Mouse (Mus musculus) MEL (cell line): Measurements from ENCODE around the gene Gstm2. TPM values are rescaled to one million over a fixed set of nuclear protein-coding genes. Genes with fewer than 3 reads are reported as not detected.
"Not testable (repeated sequence)": the region's sequence is repeated elsewhere in the genome, so short reads cannot be mapped to it uniquely, and the experiment has no call there.

ENCODE experiments used
- DNase-seq: peaks from one replicate; pipeline ENCODE4 v3.0.0; 2011; ENCODE audit warnings: low read depth, low spot score
- H3K27ac ChIP-seq: 2 replicates; pipeline ENCODE4 v1.5.1; 2012; ENCODE audit warnings: low read depth, mild to moderate bottlenecking, control low read depth, low read length, moderate library complexity; ENCODE audit not compliant: control insufficient read depth
- H3K27me3 ChIP-seq, 2 experiments: fragments of 150-350 bp in 1 of 2; sonication (generic) in 1 of 2; 2 replicates each; pipeline ENCODE4 v1.6.1; 2012; ENCODE audit warnings: low read length in 2 of 2, mild to moderate bottlenecking in 2 of 2, improper control_type of control experiment in 1 of 2, moderate library complexity in 1 of 2; ENCODE audit not compliant: insufficient read depth in 2 of 2, control insufficient read depth in 1 of 2
- H3K36me3 ChIP-seq, 2 experiments: 2 replicates each; pipeline ENCODE4 v1.6.1; 2012 to 2014; ENCODE audit warnings: low read length in 2 of 2, improper control_type of control experiment in 1 of 2, inconsistent platforms in 1 of 2, mild to moderate bottlenecking in 1 of 2; ENCODE audit not compliant: insufficient read depth in 2 of 2, control insufficient read depth in 1 of 2
- H3K4me1 ChIP-seq, 2 experiments: fragments of 150-350 bp in 1 of 2; sonication (generic) in 1 of 2; 2 replicates each; pipeline ENCODE4 v1.6.1; 2012; ENCODE audit warnings: low read length in 2 of 2, improper control_type of control experiment in 1 of 2, mild to moderate bottlenecking in 1 of 2; ENCODE audit not compliant: insufficient read depth in 2 of 2, control insufficient read depth in 1 of 2
- H3K4me3 ChIP-seq, 2 experiments: fragments of 150-350 bp in 1 of 2; sonication (generic) in 1 of 2; 2 replicates each; pipeline ENCODE4 v1.5.1; 2012; ENCODE audit warnings: low read depth in 2 of 2, low read length in 2 of 2, mild to moderate bottlenecking in 2 of 2, moderate library complexity in 2 of 2, control low read depth in 1 of 2, improper control_type of control experiment in 1 of 2; ENCODE audit not compliant: control insufficient read depth in 1 of 2, insufficient read depth in 1 of 2
- H3K79me2 ChIP-seq: 2 replicates; pipeline ENCODE4 v1.6.1; 2012; ENCODE audit warnings: mild to moderate bottlenecking, low read length, moderate library complexity; ENCODE audit not compliant: control insufficient read depth, poor library complexity, insufficient read depth
- H3K9ac ChIP-seq: 2 replicates; pipeline ENCODE4 v1.6.1; 2012; ENCODE audit warnings: low read depth, mild to moderate bottlenecking, control low read depth, low read length, moderate library complexity; ENCODE audit not compliant: control insufficient read depth, poor library complexity, severe bottlenecking
- H3K9me3 ChIP-seq: fragments of 150-350 bp; sonication (generic); replicated peaks from 2 replicates; pipeline ENCODE4 v1.6.1; 2012; ENCODE audit warnings: mild to moderate bottlenecking, low read length, improper control_type of control experiment, moderate library complexity; ENCODE audit not compliant: insufficient read depth
- BHLHE40 ChIP-seq: IDR thresholded peaks from 2 replicates; pipeline ENCODE4 v1.6.1; 2012; ENCODE audit warnings: low read depth, mild to moderate bottlenecking, inconsistent platforms, low read length, improper control_type of control experiment, borderline replicate concordance
- CHD2 ChIP-seq: IDR thresholded peaks from 2 replicates; pipeline ENCODE4 v1.6.1; 2011; ENCODE audit warnings: low read length, improper control_type of control experiment
- CTCF ChIP-seq, 3 experiments: IDR thresholded peaks in 2 of 3; conservative IDR thresholded peaks in 1 of 3; 2 replicates each; pipeline ENCODE4 v1.5.1; 2011 to 2012; ENCODE audit warnings: low read length in 3 of 3, low read depth in 2 of 3, mild to moderate bottlenecking in 2 of 3, improper control_type of control experiment in 1 of 3, inconsistent platforms in 1 of 3, mixed read lengths in 1 of 3, moderate library complexity in 1 of 3; ENCODE audit not compliant: control insufficient read depth in 1 of 3, insufficient read depth in 1 of 3, poor library complexity in 1 of 3, severe bottlenecking in 1 of 3
- MAX ChIP-seq: IDR thresholded peaks from 2 replicates; pipeline ENCODE4 v1.6.1; 2011; ENCODE audit warnings: low read length, improper control_type of control experiment
- MXI1 ChIP-seq: IDR thresholded peaks from 2 replicates; pipeline ENCODE4 v1.6.1; 2011; ENCODE audit warnings: mild to moderate bottlenecking, low read depth, low read length, improper control_type of control experiment
- MYC ChIP-seq: IDR thresholded peaks from 2 replicates; pipeline ENCODE4 v1.6.1; 2011; ENCODE audit warnings: low read depth, mild to moderate bottlenecking, low read length, improper control_type of control experiment, moderate library complexity
- POLR2AphosphoS2 ChIP-seq: IDR thresholded peaks from 2 replicates; pipeline ENCODE4 v1.6.1; 2011; ENCODE audit warnings: low read length, improper control_type of control experiment
- POLR2AphosphoS5 ChIP-seq: IDR thresholded peaks from 2 replicates; pipeline ENCODE4 v1.6.1; 2012; ENCODE audit warnings: low read depth, borderline replicate concordance, mild to moderate bottlenecking, inconsistent platforms, low read length, moderate library complexity, mixed read lengths
- RCOR1 ChIP-seq: IDR thresholded peaks from 2 replicates; pipeline ENCODE4 v1.6.1; 2012; ENCODE audit warnings: low read depth, mild to moderate bottlenecking, inconsistent platforms, low read length, improper control_type of control experiment
- USF2 ChIP-seq, 2 experiments: IDR thresholded peaks; 2 replicates each; pipeline ENCODE4 v1.6.1; 2011 to 2012; ENCODE audit warnings: improper control_type of control experiment in 2 of 2, low read length in 2 of 2, borderline replicate concordance in 1 of 2, inconsistent platforms in 1 of 2, low read depth in 1 of 2, mild to moderate bottlenecking in 1 of 2; ENCODE audit not compliant: insufficient read depth in 1 of 2
- ZC3H11A ChIP-seq: IDR thresholded peaks from 2 replicates; pipeline ENCODE4 v1.6.1; 2012; ENCODE audit warnings: low read depth, mild to moderate bottlenecking, inconsistent platforms, low read length, improper control_type of control experiment
- ZNF384 ChIP-seq: IDR thresholded peaks from 2 replicates; pipeline ENCODE4 v1.6.1; 2012; ENCODE audit warnings: low read depth, mild to moderate bottlenecking, inconsistent platforms, low read length, improper control_type of control experiment
- polyA plus RNA-seq, 2 experiments: library from polyadenylated mRNA; stranded (reverse) in 1 of 2; unstranded in 1 of 2; fragments of >175 nt in 1 of 2; fragments of >200 nt in 1 of 2; gene quantifications; 2 replicates each; pipeline versions ENCODE4 v1.2.1 to v1.2.4; 2012; ENCODE audit warnings: low replicate concordance in 2 of 2, low read depth in 1 of 2; ENCODE audit not compliant: insufficient read length in 2 of 2, insufficient read depth in 1 of 2, missing spikeins in 1 of 2
- total RNA-seq: library from RNA; depleted of rRNA; stranded (reverse); fragments of 300-350 nt; gene quantifications from 2 replicates; pipeline ENCODE4 v1.2.3, GENCODE M21; 2012

Gene Gstm2
- total and polyA plus RNA-seq, 3 experiments = not detected

DNA sequence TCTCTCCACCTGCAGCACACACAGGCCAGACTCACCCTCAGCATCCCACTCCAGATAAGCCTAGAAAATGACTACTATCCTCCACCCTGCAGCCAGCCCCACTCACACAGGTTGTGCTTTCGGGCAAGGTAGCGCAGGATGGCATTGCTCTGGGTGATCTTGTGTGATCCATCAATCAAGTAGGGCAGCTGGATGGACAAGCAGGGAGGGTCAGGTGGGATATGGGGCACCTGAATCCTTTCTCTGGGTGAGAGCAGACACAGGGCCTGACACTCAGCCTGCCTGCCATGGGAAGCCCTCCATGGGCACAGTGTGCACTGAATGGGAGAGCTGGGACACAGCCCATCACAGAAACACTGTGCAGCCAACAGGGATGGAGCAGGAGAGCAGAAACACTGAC is 1.1 kb downstream of the Gstm2 start:
- not testable (repeated sequence) for H3K9me3 ChIP-seq, H3K79me2 ChIP-seq, H3K9ac ChIP-seq, DNase-seq, H3K36me3 ChIP-seq, H3K4me1 ChIP-seq, H3K4me3 ChIP-seq, H3K27ac ChIP-seq
- H3K27me3 ChIP-seq = peaks cover 7 to 13% of the 10 kb centered on the region in 2 experiments; a peak in 3 of 4 replicates

DNA sequence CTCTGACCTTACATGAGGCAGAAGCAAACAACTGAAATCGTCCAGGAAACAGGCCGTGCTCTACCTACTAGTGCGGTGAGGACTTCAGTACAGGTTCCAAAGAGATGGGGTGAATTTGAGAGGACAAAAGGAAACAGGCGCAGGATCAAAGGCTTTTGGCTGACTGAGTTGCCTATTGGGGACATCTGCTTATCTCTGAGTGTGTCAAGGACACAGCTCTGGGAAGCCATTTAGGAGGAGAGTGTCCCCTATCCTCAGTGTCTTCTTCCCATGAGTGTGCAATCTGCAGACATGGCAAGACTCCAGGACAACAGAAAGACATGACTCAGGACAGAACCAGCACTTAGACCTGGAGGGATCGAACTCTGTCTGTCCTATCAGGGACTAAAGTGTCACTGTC is 1.8 kb downstream of the Gstm2 start:
- Histone ChIP-seq H3K4me1 (no peaks in the 10 kb centered on the region), H3K27ac (no peak overlapping the region), H3K79me2 (no peaks in the 10 kb centered on the region), H3K27me3 (peaks cover 7 to 13% of the 10 kb centered on the region in 2 experiments; a peak in 3 of 4 replicates), H3K9ac (no peak overlapping the region), H3K9me3 (no peaks in the 10 kb centered on the region), H3K36me3 (no peaks in the 10 kb centered on the region), H3K4me3 (no peak overlapping the region)
- TF ChIP-seq RCOR1 (no peak), POLR2AphosphoS2 (no peak), ZNF384 (no peak), CTCF (IDR thresholded peaks at IDR 0.05 in 2 of 3, conservative IDR thresholded peaks at IDR 0.05 in 1 of 3; ENCODE audit: control insufficient read depth in 1 of 3, insufficient read depth in 1 of 3, low read depth in 2 of 3, low read length in 3 of 3, poor library complexity in 1 of 3, severe bottlenecking in 1 of 3) (no peak), POLR2AphosphoS5 (no peak), MYC (no peak), CHD2 (no peak), BHLHE40 (no peak), MXI1 (no peak), MAX (no peak)
- DNase-seq = no peak

DNA sequence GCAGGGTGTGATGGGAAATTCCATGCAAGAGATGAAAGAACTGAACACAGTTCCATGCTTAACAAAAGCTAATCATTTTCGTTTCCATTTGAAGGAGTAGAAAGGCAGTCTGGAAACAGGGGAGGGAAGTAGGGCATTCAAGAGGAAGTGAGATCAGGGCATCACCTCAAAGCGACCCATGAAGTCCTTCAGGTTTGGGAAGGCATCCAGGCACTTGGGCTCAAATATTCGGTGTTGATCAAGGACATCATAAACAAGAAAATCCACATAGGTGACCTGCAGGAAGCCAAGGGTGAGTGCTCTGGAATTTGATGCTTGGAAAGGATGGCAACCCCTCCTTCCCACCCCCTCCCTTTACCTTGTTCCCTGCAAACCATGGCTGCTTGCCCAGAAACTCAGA is 2.5 kb downstream of the Gstm2 start:
- no peaks in the 10 kb centered on the region for H3K79me2 ChIP-seq
- H3K36me3 ChIP-seq = no peaks in the 10 kb centered on the region
- peaks cover 7 to 13% of the 10 kb centered on the region in 2 experiments; a peak in 3 of 4 replicates for H3K27me3 ChIP-seq
- DNase-seq = no peak
- no peak overlapping the region for H3K4me3 ChIP-seq
- H3K27ac ChIP-seq = no peak overlapping the region
- no peaks in the 10 kb centered on the region for H3K4me1 ChIP-seq
- no peak overlapping the region for H3K9ac ChIP-seq
- H3K9me3 ChIP-seq = no peaks in the 10 kb centered on the region
- TF ChIP-seq ZNF384 (no peak), BHLHE40 (no peak), ZC3H11A (no peak), RCOR1 (no peak), USF2 (IDR thresholded peaks at IDR 0.05; ENCODE audit: borderline replicate concordance in 1 of 2, insufficient read depth in 1 of 2, low read depth in 1 of 2, low read length in 2 of 2) (no peak), CTCF (IDR thresholded peaks at IDR 0.05 in 2 of 3, conservative IDR thresholded peaks at IDR 0.05 in 1 of 3; ENCODE audit: control insufficient read depth in 1 of 3, insufficient read depth in 1 of 3, low read depth in 2 of 3, low read length in 3 of 3, poor library complexity in 1 of 3, severe bottlenecking in 1 of 3) (no peak)
